Mouse (Mus musculus): ENCODE measurements at regions not wholly inside any gene's neighbourhood (a gene's known extent, or its start where the extent isn't known, plus 50 kb on each side); places are given as distances from the start of the nearest gene placed in this dataset.
A peak's percentile ranks its signal among the peaks of the same experiment; 100 is the strongest.

- DNase-seq, result no peak
- no peak for TF ChIP-seq POLR2A (IDR thresholded peaks at IDR 0.05; ENCODE audit: low read depth, low read length)
- TF ChIP-seq CTCF (conservative IDR thresholded peaks at IDR 0.05; ENCODE audit: insufficient read depth, insufficient read length, low read depth, low read length), result no peak
- no peak overlapping the region for H3K4me3 ChIP-seq (ENCODE audit: insufficient read depth, low read depth, low read length)
- H3K27me3 ChIP-seq (replicated peaks; ENCODE audit: control insufficient read depth, insufficient read depth, low read length), result no peaks in the 10 kb centered on the region
- WGBS, result 54% methylated on average over 12 of the region's 12 CpGs
- H3K27ac ChIP-seq (ENCODE audit: insufficient read depth, low read depth, low read length), result no peak overlapping the region
- H3K36me3 ChIP-seq (ENCODE audit: control insufficient read depth, insufficient read depth, low read length), result no peaks in the 10 kb centered on the region
- no peaks in the 10 kb centered on the region for H3K4me1 ChIP-seq (ENCODE audit: control insufficient read depth, insufficient read depth, low read length)
Observed at GRCm38 (mm10) chr15:31768959-31769844, 167.6 kb downstream of the Fam173b start.

- 71% methylated on average over 2 of the region's 2 CpGs for WGBS
- Histone ChIP-seq H3K27ac (ENCODE audit: insufficient read depth, low read depth, low read length) (peak overlapping the region; percentile 69), H3K36me3 (ENCODE audit: control insufficient read depth, insufficient read depth, low read length) (no peaks in the 10 kb centered on the region), H3K27me3 (replicated peaks; ENCODE audit: control insufficient read depth, insufficient read depth, low read length) (no peaks in the 10 kb centered on the region), H3K4me3 (ENCODE audit: insufficient read depth, low read depth, low read length) (no peak overlapping the region), H3K4me1 (ENCODE audit: control insufficient read depth, insufficient read depth, low read length) (no peaks in the 10 kb centered on the region)
- DNase-seq, result peak; percentile 94
- TF ChIP-seq POLR2A (IDR thresholded peaks at IDR 0.05; ENCODE audit: low read depth, low read length) (no peak), CTCF (conservative IDR thresholded peaks at IDR 0.05; ENCODE audit: insufficient read depth, insufficient read length, low read depth, low read length) (no peak)
Observed at GRCm38 (mm10) chr15:31783081-31783480, 181.4 kb downstream of the Fam173b start.

GRCm38 (mm10) chr15:31785022-31785421 is 183.4 kb downstream of the Fam173b start:
- TF ChIP-seq POLR2A (IDR thresholded peaks at IDR 0.05; ENCODE audit: low read depth, low read length) (no peak), CTCF (conservative IDR thresholded peaks at IDR 0.05; ENCODE audit: insufficient read depth, insufficient read length, low read depth, low read length) (peak; percentile 59)
- H3K4me3 ChIP-seq (ENCODE audit: insufficient read depth, low read depth, low read length), result no peak overlapping the region
- no peak overlapping the region for H3K27ac ChIP-seq (ENCODE audit: insufficient read depth, low read depth, low read length)
- H3K36me3 ChIP-seq (ENCODE audit: control insufficient read depth, insufficient read depth, low read length), result no peaks in the 10 kb centered on the region
- DNase-seq, result peak; percentile 38
- no peaks in the 10 kb centered on the region for H3K4me1 ChIP-seq (ENCODE audit: control insufficient read depth, insufficient read depth, low read length)
- no peaks in the 10 kb centered on the region for H3K27me3 ChIP-seq (replicated peaks; ENCODE audit: control insufficient read depth, insufficient read depth, low read length)
- 70% methylated on average over 3 of the region's 3 CpGs for WGBS

- Histone ChIP-seq H3K4me1 (ENCODE audit: control insufficient read depth, insufficient read depth, low read length) (no peaks in the 10 kb centered on the region), H3K27ac (ENCODE audit: insufficient read depth, low read depth, low read length) (no peak overlapping the region), H3K4me3 (ENCODE audit: insufficient read depth, low read depth, low read length) (no peak overlapping the region), H3K36me3 (ENCODE audit: control insufficient read depth, insufficient read depth, low read length) (no peaks in the 10 kb centered on the region), H3K27me3 (replicated peaks; ENCODE audit: control insufficient read depth, insufficient read depth, low read length) (no peaks in the 10 kb centered on the region)
- TF ChIP-seq CTCF (conservative IDR thresholded peaks at IDR 0.05; ENCODE audit: insufficient read depth, insufficient read length, low read depth, low read length) (no peak), POLR2A (IDR thresholded peaks at IDR 0.05; ENCODE audit: low read depth, low read length) (no peak)
- DNase-seq, result no peak
- WGBS, result 85% methylated on average over 2 of the region's 2 CpGs
Observed at GRCm38 (mm10) chr15:31798863-31799262, 197.2 kb downstream of the Fam173b start.

- 40% methylated on average over 3 of the region's 3 CpGs for WGBS
- no peaks in the 10 kb centered on the region for H3K36me3 ChIP-seq (ENCODE audit: control insufficient read depth, insufficient read depth, low read length)
- no peak overlapping the region for H3K27ac ChIP-seq (ENCODE audit: insufficient read depth, low read depth, low read length)
- H3K4me1 ChIP-seq (ENCODE audit: control insufficient read depth, insufficient read depth, low read length), result no peaks in the 10 kb centered on the region
- H3K27me3 ChIP-seq (replicated peaks; ENCODE audit: control insufficient read depth, insufficient read depth, low read length), result no peaks in the 10 kb centered on the region
- peak; percentile 47 for DNase-seq
- TF ChIP-seq CTCF (conservative IDR thresholded peaks at IDR 0.05; ENCODE audit: insufficient read depth, insufficient read length, low read depth, low read length) (no peak), POLR2A (IDR thresholded peaks at IDR 0.05; ENCODE audit: low read depth, low read length) (no peak)
- H3K4me3 ChIP-seq (ENCODE audit: insufficient read depth, low read depth, low read length), result no peak overlapping the region
Observed at GRCm38 (mm10) chr15:31805522-31805921, 203.9 kb downstream of the Fam173b start.

- TF ChIP-seq POLR2A (IDR thresholded peaks at IDR 0.05; ENCODE audit: low read depth, low read length) (no peak), CTCF (conservative IDR thresholded peaks at IDR 0.05; ENCODE audit: insufficient read depth, insufficient read length, low read depth, low read length) (no peak)
- no peak for DNase-seq
- Histone ChIP-seq H3K27ac (ENCODE audit: insufficient read depth, low read depth, low read length) (no peak overlapping the region), H3K4me1 (ENCODE audit: control insufficient read depth, insufficient read depth, low read length) (no peaks in the 10 kb centered on the region), H3K27me3 (replicated peaks; ENCODE audit: control insufficient read depth, insufficient read depth, low read length) (no peaks in the 10 kb centered on the region), H3K4me3 (ENCODE audit: insufficient read depth, low read depth, low read length) (no peak overlapping the region), H3K36me3 (ENCODE audit: control insufficient read depth, insufficient read depth, low read length) (no peaks in the 10 kb centered on the region)
- WGBS, result 64% methylated on average over 5 of the region's 5 CpGs
Observed at GRCm38 (mm10) chr15:31815551-31815950, 213.9 kb downstream of the Fam173b start.

- no peak for TF ChIP-seq POLR2A (IDR thresholded peaks at IDR 0.05; ENCODE audit: low read depth, low read length)
- TF ChIP-seq CTCF (conservative IDR thresholded peaks at IDR 0.05; ENCODE audit: insufficient read depth, insufficient read length, low read depth, low read length), result no peak
- no peak for DNase-seq
- H3K27ac ChIP-seq (ENCODE audit: insufficient read depth, low read depth, low read length), result no peak overlapping the region
Observed at GRCm38 (mm10) chr15:31819219-31819618, 217.6 kb downstream of the Fam173b start.

More at GRCm38 (mm10) chr15:31819219-31819618, 217.6 kb downstream of the Fam173b start:
- Histone ChIP-seq H3K36me3 (ENCODE audit: control insufficient read depth, insufficient read depth, low read length) (no peaks in the 10 kb centered on the region), H3K4me3 (ENCODE audit: insufficient read depth, low read depth, low read length) (no peak overlapping the region), H3K27me3 (replicated peaks; ENCODE audit: control insufficient read depth, insufficient read depth, low read length) (no peaks in the 10 kb centered on the region), H3K4me1 (ENCODE audit: control insufficient read depth, insufficient read depth, low read length) (no peaks in the 10 kb centered on the region)
- 83% methylated on average over 6 of the region's 6 CpGs for WGBS
